Mouse (Mus musculus) ES-E14 (cell line): ENCODE data around the gene Med23. TPM values are rescaled to one million over a fixed set of nuclear protein-coding genes. Genes with fewer than 3 reads are reported as not detected.

ENCODE experiments used
- DNase-seq: peaks from one replicate; pipeline ENCODE4 v3.0.0-alpha.2; 2013; ENCODE audit warnings: low read depth, low spot score
- H3K27ac ChIP-seq: 2 replicates; pipeline ENCODE4 v1.5.1; 2012; ENCODE audit warnings: low read depth, mild to moderate bottlenecking, low read length, moderate library complexity, mixed read lengths; ENCODE audit not compliant: poor library complexity, insufficient read depth, severe bottlenecking
- H3K36me3 ChIP-seq: 2 replicates; pipeline ENCODE4 v1.6.1; 2012; ENCODE audit warnings: mild to moderate bottlenecking, low read length, moderate library complexity, mixed read lengths; ENCODE audit not compliant: control insufficient read depth, poor library complexity, insufficient read depth, severe bottlenecking
- H3K4me1 ChIP-seq, 2 experiments: fragments of 150-350 bp in 1 of 2; sonication (generic) in 1 of 2; 2 replicates each; pipeline ENCODE4 v1.6.1; 2012; ENCODE audit warnings: low read length in 2 of 2, mild to moderate bottlenecking in 1 of 2, mixed read lengths in 1 of 2; ENCODE audit not compliant: control insufficient read depth in 2 of 2, insufficient read depth in 2 of 2, poor library complexity in 1 of 2
- H3K4me3 ChIP-seq, 2 experiments: fragments of 150-350 bp in 1 of 2; sonication (generic) in 1 of 2; 2 replicates each; pipeline ENCODE4 v1.5.1; 2012; ENCODE audit warnings: low read length in 2 of 2, low read depth in 1 of 2, mild to moderate bottlenecking in 1 of 2, mixed read lengths in 1 of 2; ENCODE audit not compliant: insufficient read depth in 1 of 2, poor library complexity in 1 of 2, severe bottlenecking in 1 of 2
- H3K9ac ChIP-seq: 2 replicates; pipeline ENCODE4 v1.6.1; 2012; ENCODE audit warnings: low read depth, mild to moderate bottlenecking, low read length, mixed read lengths; ENCODE audit not compliant: poor library complexity, insufficient read depth, severe bottlenecking
- H3K9me3 ChIP-seq: fragments of 150-350 bp; sonication (generic); 2 replicates; pipeline ENCODE4 v1.6.1; 2012; ENCODE audit warnings: low read depth, mild to moderate bottlenecking, low read length; ENCODE audit not compliant: control insufficient read depth, insufficient read depth
- CHD2 ChIP-seq: IDR thresholded peaks from 2 replicates; pipeline ENCODE4 v1.6.1; 2014; ENCODE audit warnings: mild to moderate bottlenecking, low read depth, low read length, inconsistent platforms
- HCFC1 ChIP-seq: IDR thresholded peaks from 2 replicates; pipeline ENCODE4 v1.6.1; 2012; ENCODE audit warnings: low read length, inconsistent platforms, borderline replicate concordance; ENCODE audit not compliant: insufficient read depth
- MAFK ChIP-seq: IDR thresholded peaks from 2 replicates; pipeline ENCODE4 v1.6.1; 2014; ENCODE audit warnings: mild to moderate bottlenecking, low read depth, low read length, inconsistent platforms; ENCODE audit not compliant: insufficient read depth
- ZC3H11A ChIP-seq: IDR thresholded peaks from 2 replicates; pipeline ENCODE4 v1.6.1; 2012; ENCODE audit warnings: low read depth, mild to moderate bottlenecking, inconsistent platforms, low read length, borderline replicate concordance
- ZNF384 ChIP-seq: IDR thresholded peaks from 2 replicates; pipeline ENCODE4 v1.6.1; 2012; ENCODE audit warnings: low read depth, low read length, inconsistent platforms
- in situ Hi-C, 2 experiments: fragments of 600-800 bp; cut with MboI; formaldehyde crosslinking; loops; one replicate each; pipeline ENCODE4 v1.15.1; 2025; ENCODE audit warnings: low sequenced_read_pairs in 2 of 2, inconsistent platforms in 1 of 2; ENCODE audit not compliant: unreplicated experiment in 2 of 2
- total RNA-seq: library from RNA; depleted of rRNA; stranded (reverse); fragments of 300-350 nt; gene quantifications from 2 replicates; pipeline ENCODE4 v1.2.3, GENCODE M21; 2012

The Med23 gene
- total RNA-seq, 1 experiment, result 41.9 TPM

GRCm38 (mm10) chr10:24823697-24824535, 45.9 kb upstream of the Med23 start:
- H3K4me3 ChIP-seq, result no peak overlapping the region
- DNase-seq, result no peak
- peaks cover 10 to 11% of the 10 kb centered on the region in 2 experiments for H3K4me1 ChIP-seq
- peaks cover 22% of the 10 kb centered on the region for H3K36me3 ChIP-seq
- TF ChIP-seq CHD2 (no peak), HCFC1 (no peak), ZNF384 (no peak), ZC3H11A (no peak), MAFK (no peak)
- H3K9me3 ChIP-seq, result no peaks in the 10 kb centered on the region
- no peak overlapping the region for H3K9ac ChIP-seq
- no peak overlapping the region for H3K27ac ChIP-seq
- in situ Hi-C loops, result no loop called here

- H3K9ac ChIP-seq, result no peak overlapping the region
- in situ Hi-C loops, result no loop called here
- TF ChIP-seq HCFC1, result no peak
- TF ChIP-seq MAFK, result no peak
- TF ChIP-seq ZNF384, result no peak
- TF ChIP-seq CHD2, result no peak
- no peak for TF ChIP-seq ZC3H11A
- no peaks in the 10 kb centered on the region for H3K9me3 ChIP-seq
- H3K4me1 ChIP-seq, result peaks cover 9 to 12% of the 10 kb centered on the region in 2 experiments
- H3K27ac ChIP-seq, result no peak overlapping the region
- DNase-seq, result no peak
- H3K36me3 ChIP-seq, result peaks cover 27% of the 10 kb centered on the region
- H3K4me3 ChIP-seq, result no peak overlapping the region
Observed at GRCm38 (mm10) chr10:24824621-24825020, 45.2 kb upstream of the Med23 start.

- Histone ChIP-seq H3K9ac (no peak overlapping the region), H3K36me3 (peaks cover 25% of the 10 kb centered on the region), H3K27ac (no peak overlapping the region), H3K4me3 (no peak overlapping the region), H3K4me1 (peaks cover 7 to 8% of the 10 kb centered on the region in 2 experiments), H3K9me3 (no peaks in the 10 kb centered on the region)
- in situ Hi-C loops, result no loop called here
- DNase-seq, result no peak
- TF ChIP-seq ZNF384 (no peak), ZC3H11A (no peak), CHD2 (no peak), MAFK (no peak), HCFC1 (no peak)
Observed at GRCm38 (mm10) chr10:24825456-24826081, 44.2 kb upstream of the Med23 start.

- Histone ChIP-seq H3K9me3 (no peaks in the 10 kb centered on the region), H3K4me1 (peaks cover 7 to 10% of the 10 kb centered on the region in 2 experiments), H3K4me3 (no peak overlapping the region), H3K9ac (no peak overlapping the region), H3K36me3 (peaks cover 23% of the 10 kb centered on the region), H3K27ac (no peak overlapping the region)
- DNase-seq, result peak; percentile 68
- in situ Hi-C loops, result no loop called here
- TF ChIP-seq ZNF384 (peak; percentile 33; the same call in 1 of the 2 replicates), HCFC1 (no peak)
Observed at GRCm38 (mm10) chr10:24826130-24826529, 43.7 kb upstream of the Med23 start.
